Mouse (Mus musculus) lung, adult 2 months (tissue): ENCODE measurements around the gene Chd3. TPM values are rescaled to one million over a fixed set of nuclear protein-coding genes. Genes with fewer than 3 reads are reported as not detected.
A peak's percentile ranks its signal among the peaks of the same experiment; 100 is the strongest.

Experiments
- DNase-seq: peaks from one replicate; pipeline ENCODE4 v3.0.0; 2022
- H3K4me1 ChIP-seq: fragments of 200-500 bp; 2 replicates; pipeline ENCODE4 v1.6.1; 2011; ENCODE audit warnings: low read length; ENCODE audit not compliant: control insufficient read depth, insufficient read depth
- H3K4me3 ChIP-seq: fragments of 200-500 bp; replicated peaks from 2 replicates; pipeline ENCODE3; 2011; ENCODE audit warnings: low read depth, mild to moderate bottlenecking, control low read depth, low read length; ENCODE audit errors: extremely low read depth
- CTCF ChIP-seq: fragments of 200-500 bp; IDR thresholded peaks from 2 replicates; pipeline ENCODE4 v1.5.1; 2011; ENCODE audit warnings: mild to moderate bottlenecking, low read length, control low read depth; ENCODE audit not compliant: insufficient read depth
- POLR2A ChIP-seq: fragments of 200-500 bp; IDR thresholded peaks from 2 replicates; pipeline ENCODE4 v1.6.1; 2011; ENCODE audit warnings: low read depth, mild to moderate bottlenecking, control low read depth, low read length, borderline replicate concordance; ENCODE audit errors: extremely low read depth
- WGBS: fragments of 180-500 bp; shearing (Covaris S2); methylation state at CpG from one replicate; pipeline ENCODE4 v1.1.7; 2018; 5-methylcytosine and 5-hydroxymethylcytosine counted together
- polyA plus RNA-seq: library from polyadenylated mRNA; depleted of rRNA; stranded (reverse); fragments of >200 nt; gene quantifications from 2 replicates; pipeline ENCODE4 v1.2.3, GENCODE M21; 2012

Chd3 gene
- polyA plus RNA-seq, 1 experiment: 135 TPM

GRCm38 (mm10) chr11:69389531-69390399, 20.6 kb upstream of the Chd3 start:
- H3K4me1 ChIP-seq: 0 out of 2 replicates have a peak, but pooled peaks cover 3% of the 10 kb centered on the region
- TF ChIP-seq CTCF (no peak), POLR2A (no peak)
- WGBS: 52% methylated on average over 14 of the region's 14 CpGs
- H3K4me3 ChIP-seq: no peak overlapping the region
- DNase-seq: peak; percentile 17

- TF ChIP-seq POLR2A (no peak), CTCF (no peak)
- DNase-seq: no peak
- WGBS: 98% methylated on average over 4 of the region's 4 CpGs
- no peaks in the 10 kb centered on the region for H3K4me1 ChIP-seq
- H3K4me3 ChIP-seq: no peak overlapping the region
Observed at GRCm38 (mm10) chr11:69388680-69389079, 19.5 kb upstream of the Chd3 start.

GRCm38 (mm10) chr11:69386758-69387157, 17.6 kb upstream of the Chd3 start:
- whole genome bisulfite sequencing: 70% methylated on average over 7 of the region's 7 CpGs
- no peak overlapping the region for H3K4me3 ChIP-seq
- no peaks in the 10 kb centered on the region for H3K4me1 ChIP-seq
- no peak for DNase-seq
- TF ChIP-seq CTCF: no peak
- TF ChIP-seq POLR2A: no peak

- Histone ChIP-seq H3K4me1 (no peaks in the 10 kb centered on the region), H3K4me3 (no peak overlapping the region)
- TF ChIP-seq CTCF (no peak), POLR2A (no peak)
- DNase-seq: no peak
- WGBS: 71% methylated on average over 6 of the region's 6 CpGs
Observed at GRCm38 (mm10) chr11:69384979-69385378, 15.8 kb upstream of the Chd3 start.

- no peak for DNase-seq
- Histone ChIP-seq H3K4me3 (no peak overlapping the region), H3K4me1 (no peaks in the 10 kb centered on the region)
- WGBS: 62% methylated on average over 10 of the region's 10 CpGs
- TF ChIP-seq POLR2A (no peak), CTCF (no peak)
Observed at GRCm38 (mm10) chr11:69382478-69383105, 13.4 kb upstream of the Chd3 start.

GRCm38 (mm10) chr11:69381356-69381755, 12.2 kb upstream of the Chd3 start:
- 73% methylated on average over 6 of the region's 6 CpGs for WGBS
- DNase-seq: no peak
- Histone ChIP-seq H3K4me3 (no peak overlapping the region), H3K4me1 (no peaks in the 10 kb centered on the region)
- no peak for TF ChIP-seq POLR2A
- TF ChIP-seq CTCF: no peak

- WGBS: 67% methylated on average over 3 of the region's 3 CpGs
- TF ChIP-seq CTCF (no peak), POLR2A (no peak)
- Histone ChIP-seq H3K4me1 (no peaks in the 10 kb centered on the region), H3K4me3 (no peak overlapping the region)
- DNase-seq: no peak
Observed at GRCm38 (mm10) chr11:69379600-69379999, 10.4 kb upstream of the Chd3 start.

- WGBS: 63% methylated on average over 3 of the region's 3 CpGs
- Histone ChIP-seq H3K4me3 (no peak overlapping the region), H3K4me1 (no peaks in the 10 kb centered on the region)
- DNase-seq: no peak
- TF ChIP-seq CTCF (no peak), POLR2A (no peak)
Observed at GRCm38 (mm10) chr11:69377766-69378165, 8.6 kb upstream of the Chd3 start.

- Histone ChIP-seq H3K4me1 (no peaks in the 10 kb centered on the region), H3K4me3 (no peak overlapping the region)
- DNase-seq: no peak
- TF ChIP-seq POLR2A (no peak), CTCF (no peak)
- WGBS: 90% methylated on average over 4 of the region's 4 CpGs
Observed at GRCm38 (mm10) chr11:69375646-69376045, 6.4 kb upstream of the Chd3 start.

- H3K4me1 ChIP-seq: no peaks in the 10 kb centered on the region
- WGBS: 91% methylated on average over 16 of the region's 16 CpGs
- DNase-seq: no peak
- TF ChIP-seq POLR2A: no peak
- TF ChIP-seq CTCF: no peak
- no peak overlapping the region for H3K4me3 ChIP-seq
Observed at GRCm38 (mm10) chr11:69373223-69373965, 4.2 kb upstream of the Chd3 start.

GRCm38 (mm10) chr11:69372780-69373170, 3.6 kb upstream of the Chd3 start:
- no peak for TF ChIP-seq POLR2A
- TF ChIP-seq CTCF: 0 out of 2 replicates have a peak, but pooled peaks have one; percentile 7
- no peak for DNase-seq
- Histone ChIP-seq H3K4me1 (peaks cover 2% of the 10 kb centered on the region), H3K4me3 (no peak overlapping the region)
- 60% methylated on average over 3 of the region's 3 CpGs for WGBS
